Mouse (Mus musculus) heart, embryonic 16.5 days (tissue): ENCODE data around the gene Slc9b1. TPM values are rescaled to one million over a fixed set of nuclear protein-coding genes. Genes with fewer than 3 reads are reported as not detected.
A peak's percentile ranks its signal among the peaks of the same experiment; 100 is the strongest.

Experiments
- ATAC-seq: fragments of 200-750 bp; cut with Nextera tagmentation; replicated peaks from 2 replicates; pipeline ENCODE4 v1.8.0; 2017; ENCODE audit warnings: moderate number of reproducible peaks; ENCODE audit not compliant: insufficient read depth, low FRiP score; ENCODE audit errors: extremely low read depth
- H3K27ac ChIP-seq: fragments of 300-500 bp; sonication (generic); 2 replicates; pipeline ENCODE4 v1.5.1; 2014; ENCODE audit warnings: mild to moderate bottlenecking, low read length, control low read depth, moderate library complexity
- H3K27me3 ChIP-seq: fragments of 300-500 bp; sonication (generic); 2 replicates; pipeline ENCODE4 v1.6.1; 2014; ENCODE audit warnings: low read length, mixed read lengths; ENCODE audit not compliant: control insufficient read depth, insufficient read depth
- H3K36me3 ChIP-seq: fragments of 300-500 bp; sonication (generic); 2 replicates; pipeline ENCODE4 v1.6.1; 2014; ENCODE audit not compliant: control insufficient read depth, insufficient read depth
- H3K4me1 ChIP-seq: fragments of 300-500 bp; sonication (generic); 2 replicates; pipeline ENCODE4 v1.6.1; 2014; ENCODE audit warnings: low read length, mixed read lengths; ENCODE audit not compliant: control insufficient read depth, insufficient read depth
- H3K4me2 ChIP-seq: fragments of 300-500 bp; sonication (generic); 2 replicates; pipeline ENCODE4 v1.6.1; 2014; ENCODE audit warnings: low read depth, mild to moderate bottlenecking, control low read depth, low read length
- H3K4me3 ChIP-seq: fragments of 300-500 bp; sonication (generic); 2 replicates; pipeline ENCODE4 v1.5.1; 2014; ENCODE audit warnings: mild to moderate bottlenecking, control low read depth, low read length
- H3K9ac ChIP-seq: fragments of 300-500 bp; sonication (generic); 2 replicates; pipeline ENCODE4 v1.6.1; 2014; ENCODE audit warnings: low read length, control low read depth
- H3K9me3 ChIP-seq: fragments of 300-500 bp; sonication (generic); replicated peaks from 2 replicates; pipeline ENCODE4 v1.6.1; 2016; ENCODE audit warnings: low read length; ENCODE audit not compliant: control insufficient read depth
- WGBS: fragments of 180-500 bp; shearing (Covaris S2); extraction: QIAGEN DNeasy Blood & Tissue Kit; methylation state at CpG from one replicate; pipeline ENCODE4 v1.1.7; 2014; 5-methylcytosine and 5-hydroxymethylcytosine counted together
- polyA plus RNA-seq: library from polyadenylated mRNA; unstranded; fragments of >200 nt; fragmentation: Nextera tagmentation; extraction: Ambion mirVana; gene quantifications from 2 replicates; pipeline ENCODE4 v1.2.1, GENCODE M21; 2015

Gene Slc9b1
- polyA plus RNA-seq, result not detected in 2 replicates

DNA sequence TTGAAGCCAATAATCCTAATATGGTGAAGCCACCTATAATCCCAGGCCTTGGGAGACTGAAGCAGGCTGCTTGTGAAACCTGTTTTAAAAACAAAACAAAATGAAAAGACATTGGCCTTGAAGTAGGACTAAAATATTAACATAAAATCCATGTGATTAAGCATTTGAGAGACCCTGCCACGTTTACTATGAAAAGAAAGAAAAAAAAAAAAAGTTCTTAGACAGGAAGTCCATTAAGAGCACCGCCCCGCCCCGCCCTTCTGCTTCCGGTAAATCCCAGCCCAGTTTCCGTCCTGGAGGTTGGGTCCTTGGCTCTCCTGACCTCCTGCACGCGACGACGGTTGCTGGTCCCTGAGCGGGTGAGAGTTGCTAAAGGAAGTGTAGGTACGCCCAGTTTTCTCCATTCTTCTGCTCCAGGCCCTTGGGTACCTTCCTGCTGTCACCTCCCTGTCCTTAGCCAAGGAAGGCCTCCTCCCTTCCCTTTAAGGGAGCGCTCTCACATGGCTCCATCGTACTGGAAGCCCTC is at the start of gene Slc9b1:
TSS of gene Slc9b1 (plus strand) at position 291 of the 526 bp plus-strand sequence.
- H3K9me3 ChIP-seq, result no peaks in the 10 kb centered on the region
- no peaks in the 10 kb centered on the region for H3K36me3 ChIP-seq
- 68% methylated on average over 14 of the region's 14 CpGs for WGBS
- H3K9ac ChIP-seq, result no peak within 1 kb of the TSS
- ATAC-seq, result no peak
- H3K27me3 ChIP-seq, result no peaks in the 10 kb centered on the region
- H3K27ac ChIP-seq, result no peak within 1 kb of the TSS
- no peak within 1 kb of the TSS for H3K4me2 ChIP-seq
- no peaks in the 10 kb centered on the region for H3K4me1 ChIP-seq
- no peak within 1 kb of the TSS for H3K4me3 ChIP-seq

DNA sequence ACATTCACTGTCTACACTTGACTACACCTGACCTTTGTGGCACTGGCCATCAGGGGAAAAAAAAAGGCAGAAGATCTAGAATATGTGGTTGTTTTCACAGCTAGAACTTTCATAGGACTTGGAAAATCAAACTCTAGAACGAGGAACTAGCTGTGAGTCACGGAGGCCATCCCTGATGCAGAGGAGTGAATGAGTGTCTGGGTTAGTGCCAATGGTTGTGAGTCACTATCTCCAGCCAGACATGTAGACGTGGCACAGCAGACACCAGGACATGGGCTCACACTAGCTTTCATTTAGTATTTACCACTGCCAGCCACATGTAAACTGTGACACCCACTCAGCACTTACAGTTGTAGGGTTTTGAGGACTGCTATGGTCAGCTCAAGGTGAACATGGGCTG is 49.3 kb upstream of the Slc9b1 start:
- WGBS, result 48% methylated on average over 3 of the region's 3 CpGs
- H3K27ac ChIP-seq, result no peak overlapping the region
- H3K27me3 ChIP-seq, result no peaks in the 10 kb centered on the region
- H3K4me2 ChIP-seq, result no peak overlapping the region
- H3K9ac ChIP-seq, result no peak overlapping the region
- no peaks in the 10 kb centered on the region for H3K36me3 ChIP-seq
- H3K4me3 ChIP-seq, result no peak overlapping the region
- H3K4me1 ChIP-seq, result no peaks in the 10 kb centered on the region
- no peaks in the 10 kb centered on the region for H3K9me3 ChIP-seq
- no peak for ATAC-seq

DNA sequence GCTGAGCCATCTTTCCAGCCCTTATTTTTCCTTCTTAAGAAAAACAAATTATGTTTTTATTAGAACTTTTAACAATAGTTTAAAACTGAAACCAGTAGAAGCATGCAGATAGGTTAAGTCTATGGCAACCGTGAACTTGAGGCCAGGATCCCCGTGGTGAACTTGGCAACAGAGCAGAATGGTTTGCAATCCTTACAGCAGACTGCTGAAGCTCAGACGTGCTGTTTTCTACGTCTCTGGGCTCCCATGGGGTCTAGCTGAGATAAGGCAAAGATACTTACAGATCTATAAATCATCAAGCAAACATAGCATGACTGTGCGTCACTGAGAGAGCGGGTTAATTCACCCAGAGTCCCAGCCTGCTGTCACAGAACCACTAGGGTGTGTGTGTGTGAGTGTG is 47.7 kb upstream of the Slc9b1 start:
- H3K9me3 ChIP-seq, result no peaks in the 10 kb centered on the region
- no peak overlapping the region for H3K27ac ChIP-seq
- no peaks in the 10 kb centered on the region for H3K27me3 ChIP-seq
- H3K4me2 ChIP-seq, result no peak overlapping the region
- no peak overlapping the region for H3K4me3 ChIP-seq
- H3K9ac ChIP-seq, result no peak overlapping the region
- no peaks in the 10 kb centered on the region for H3K4me1 ChIP-seq
- 58% methylated on average over 6 of the region's 6 CpGs for WGBS
- no peak for ATAC-seq
- no peaks in the 10 kb centered on the region for H3K36me3 ChIP-seq

DNA sequence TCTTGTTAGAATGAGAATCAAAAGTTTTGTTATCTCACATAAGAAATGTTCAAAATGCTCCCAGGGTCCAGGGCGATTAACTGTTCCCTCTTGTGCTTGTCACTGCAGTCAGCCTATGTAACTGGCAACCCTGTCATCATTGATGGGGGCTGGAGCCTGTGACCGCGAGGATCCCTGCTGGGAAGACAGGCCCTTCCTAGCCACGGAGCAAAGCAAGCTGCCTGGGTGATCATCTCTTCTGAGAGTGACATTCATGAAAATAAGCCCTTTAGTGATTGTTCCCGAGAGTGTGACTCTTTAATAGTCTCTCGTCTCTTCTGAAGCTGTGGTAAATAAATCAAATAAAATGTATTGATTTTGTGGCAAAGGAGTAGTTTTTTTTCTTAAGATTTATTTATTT is 43.8 kb upstream of the Slc9b1 start:
- WGBS, result 47% methylated on average over 6 of the region's 6 CpGs

DNA sequence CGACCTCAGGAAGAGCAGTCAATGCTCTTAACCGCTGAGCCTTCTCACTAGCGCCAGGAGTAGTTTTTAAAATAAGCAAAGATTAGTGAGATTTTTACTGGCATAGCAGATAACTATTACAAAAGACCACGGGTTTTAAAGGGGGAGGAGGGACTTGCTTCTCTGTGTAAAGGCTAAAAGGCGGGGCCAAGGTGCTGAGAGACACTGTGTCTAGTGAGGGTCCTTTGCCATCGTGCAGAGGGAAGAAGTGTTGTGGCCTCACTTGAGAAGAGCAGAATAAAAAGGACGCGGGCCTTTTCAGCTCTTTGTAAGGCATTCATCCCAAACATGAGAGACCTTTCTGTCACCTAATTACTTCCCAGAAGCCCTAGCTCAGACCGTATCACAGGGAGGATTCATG is 43.3 kb upstream of the Slc9b1 start:
- H3K27ac ChIP-seq, result no peak overlapping the region
- no peak overlapping the region for H3K4me2 ChIP-seq
- no peak overlapping the region for H3K9ac ChIP-seq
- no peak for ATAC-seq
- no peaks in the 10 kb centered on the region for H3K9me3 ChIP-seq
- H3K4me3 ChIP-seq, result no peak overlapping the region
- H3K4me1 ChIP-seq, result peaks cover 7% of the 10 kb centered on the region
- WGBS, result 43% methylated on average over 9 of the region's 9 CpGs
- H3K36me3 ChIP-seq, result no peaks in the 10 kb centered on the region
- H3K27me3 ChIP-seq, result no peaks in the 10 kb centered on the region

More for the DNA sequence above, 43.8 kb upstream of the Slc9b1 start:
- Histone ChIP-seq H3K9me3 (no peaks in the 10 kb centered on the region), H3K27me3 (no peaks in the 10 kb centered on the region), H3K4me3 (no peak overlapping the region), H3K4me2 (no peak overlapping the region), H3K27ac (no peak overlapping the region), H3K9ac (no peak overlapping the region), H3K4me1 (peaks cover 7% of the 10 kb centered on the region), H3K36me3 (no peaks in the 10 kb centered on the region)
- no peak for ATAC-seq

DNA sequence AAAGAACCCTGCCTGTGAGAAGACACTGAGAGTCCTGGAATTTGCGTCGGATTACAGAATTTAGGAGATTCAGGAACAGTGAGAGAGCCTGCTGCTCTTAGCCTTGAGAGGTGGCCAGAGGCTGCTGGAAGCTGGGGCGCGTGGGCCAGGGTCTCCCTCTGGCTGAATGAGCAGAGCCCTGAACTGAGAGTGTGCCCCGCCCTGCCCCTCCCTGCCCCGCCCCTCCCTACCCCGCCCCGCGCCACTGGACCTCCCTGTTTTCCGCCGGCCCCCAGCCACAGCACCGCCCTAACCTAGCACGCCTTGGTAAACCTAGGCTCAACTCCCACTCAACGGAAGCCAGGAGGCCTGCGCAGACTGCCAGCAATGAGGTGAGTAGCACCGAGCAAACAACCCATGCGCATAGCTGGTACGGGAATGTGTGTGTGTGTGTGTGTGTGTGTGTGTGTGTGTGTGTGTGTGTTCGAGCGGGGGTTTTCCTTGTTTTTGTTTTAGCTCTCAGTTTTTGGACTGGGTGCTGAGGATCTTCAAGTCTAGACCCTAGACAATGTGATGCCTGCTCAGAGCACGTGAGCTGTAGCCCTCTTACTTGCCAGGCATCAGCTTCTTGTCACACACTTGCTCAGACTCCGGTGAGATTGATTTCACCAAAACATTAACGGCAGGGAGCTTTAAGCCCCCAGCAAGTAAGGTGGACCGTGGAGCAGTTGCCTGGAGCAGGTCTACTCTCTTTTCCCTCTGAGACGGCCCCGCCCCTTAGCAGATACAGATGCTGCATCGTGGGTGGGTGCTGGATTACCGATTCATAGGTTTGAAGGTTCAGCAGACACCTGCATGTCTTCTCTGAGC is 40.2 kb upstream of the Slc9b1 start, which contains the start of gene Slc9b2:
TSS of gene Slc9b2 (plus strand) at position 290 of the 849 bp plus-strand sequence.
- Histone ChIP-seq H3K27me3 (no peaks in the 10 kb centered on the region), H3K4me1 (peaks cover 7% of the 10 kb centered on the region), H3K36me3 (no peaks in the 10 kb centered on the region), H3K27ac (no peak within 1 kb of the TSS), H3K4me3 (peak within 1 kb of the TSS; percentile 49), H3K9me3 (no peaks in the 10 kb centered on the region), H3K4me2 (peak within 1 kb of the TSS; percentile 80), H3K9ac (peak within 1 kb of the TSS; percentile 65)
- ATAC-seq, result peak; percentile 86
- 10% methylated on average over 27 of the region's 28 CpGs for WGBS

DNA sequence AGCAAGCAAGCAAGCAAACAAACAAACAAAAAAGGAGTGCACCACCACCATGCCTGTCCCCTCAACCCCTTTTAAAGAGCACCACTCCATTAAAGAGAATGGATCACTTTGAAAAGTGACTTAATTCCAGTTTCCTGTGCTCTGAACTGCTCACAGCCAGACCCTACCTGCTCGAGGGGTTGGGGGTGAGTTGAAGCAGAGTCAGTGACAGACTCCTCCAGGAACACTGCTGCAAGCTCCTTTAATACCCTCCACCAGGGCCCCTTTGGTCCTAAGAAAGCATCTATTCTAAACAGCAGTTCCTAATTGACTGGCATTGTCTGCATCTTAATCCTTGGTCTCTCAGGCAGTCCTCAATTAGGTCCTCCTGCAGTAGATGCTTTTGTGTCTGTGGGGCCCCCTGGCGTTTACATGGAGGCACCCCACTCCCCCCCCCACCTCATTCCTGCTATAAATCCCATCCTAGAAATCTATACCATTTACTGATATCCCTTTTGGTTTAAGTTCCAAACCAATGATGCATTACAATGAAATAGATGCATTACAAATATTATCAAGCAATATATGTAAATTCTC is 34.8 kb upstream of the Slc9b1 start:
- H3K27ac ChIP-seq, result no peak overlapping the region
- no peak for ATAC-seq
- H3K27me3 ChIP-seq, result no peaks in the 10 kb centered on the region
- no peaks in the 10 kb centered on the region for H3K36me3 ChIP-seq
- peaks cover under 1% of the 10 kb centered on the region; the same call in 1 of the 2 replicates for H3K4me1 ChIP-seq
- H3K9ac ChIP-seq, result no peak overlapping the region
- no peak overlapping the region for H3K4me2 ChIP-seq
- H3K9me3 ChIP-seq, result peaks cover 5% of the 10 kb centered on the region
- 30% methylated on average over 2 of the region's 2 CpGs for WGBS
- H3K4me3 ChIP-seq, result no peak overlapping the region

DNA sequence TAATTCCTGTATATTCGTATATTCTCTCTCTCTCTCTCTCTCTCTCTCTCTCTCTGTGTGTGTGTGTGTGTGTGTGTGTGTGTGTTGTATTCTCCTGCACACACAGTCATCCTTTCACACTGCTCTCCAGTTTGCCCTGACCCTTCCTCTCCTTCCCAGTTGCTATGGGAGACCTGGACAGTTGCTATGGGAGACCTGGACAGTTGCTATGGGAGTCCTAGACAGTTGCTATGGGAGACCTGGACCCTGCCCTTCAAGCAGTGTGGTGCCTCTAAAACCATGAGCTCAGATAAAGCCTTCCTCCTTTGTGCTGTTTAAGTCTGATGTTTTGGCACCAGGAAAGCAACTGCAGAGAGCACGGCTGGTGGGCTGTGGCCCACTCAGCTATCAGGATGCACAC is 34.1 kb upstream of the Slc9b1 start:
- no peak for ATAC-seq
- peaks cover 5% of the 10 kb centered on the region for H3K9me3 ChIP-seq
- H3K27me3 ChIP-seq, result no peaks in the 10 kb centered on the region
- no peak overlapping the region for H3K9ac ChIP-seq
- H3K27ac ChIP-seq, result no peak overlapping the region
- 74% methylated on average over 2 of the region's 2 CpGs for WGBS
- H3K4me3 ChIP-seq, result no peak overlapping the region
- no peaks in the 10 kb centered on the region for H3K36me3 ChIP-seq
- H3K4me1 ChIP-seq, result no peaks in the 10 kb centered on the region
- H3K4me2 ChIP-seq, result no peak overlapping the region

DNA sequence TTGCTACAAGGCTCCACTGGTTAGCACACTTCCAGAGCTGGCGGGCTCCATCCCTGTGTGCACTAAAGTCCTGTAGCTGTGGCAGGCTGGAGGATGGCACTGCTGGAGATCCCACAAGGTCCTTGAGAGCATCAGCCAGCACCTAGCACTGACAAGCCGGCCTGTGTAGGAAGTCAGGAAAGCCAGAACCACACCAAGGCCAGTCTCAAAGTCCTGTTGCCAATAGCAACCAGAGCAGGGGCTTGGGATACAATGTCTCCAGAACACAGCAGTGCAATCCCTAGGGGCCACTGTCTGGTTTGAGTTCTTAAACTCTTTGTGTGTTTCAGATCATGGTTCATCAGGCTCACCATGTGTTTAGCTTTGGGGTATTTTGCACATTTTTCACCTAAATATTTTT is 33.0 kb upstream of the Slc9b1 start:
- WGBS, result 48% methylated on average over 2 of the region's 2 CpGs

More for the DNA sequence above, 33.0 kb upstream of the Slc9b1 start:
- Histone ChIP-seq H3K4me3 (no peak overlapping the region), H3K4me2 (no peak overlapping the region), H3K9me3 (peaks cover 5% of the 10 kb centered on the region), H3K4me1 (no peaks in the 10 kb centered on the region), H3K27me3 (no peaks in the 10 kb centered on the region), H3K36me3 (no peaks in the 10 kb centered on the region), H3K27ac (no peak overlapping the region), H3K9ac (no peak overlapping the region)
- no peak for ATAC-seq
